Mouse (Mus musculus) embryonic facial prominence, embryonic 10.5 days (tissue): ENCODE results near the gene Cpxm1. TPM values are rescaled to one million over a fixed set of nuclear protein-coding genes. Genes with fewer than 3 reads are reported as not detected.

Experiments
- DNase-seq: peaks from one replicate; pipeline ENCODE4 v3.0.0-alpha.2; 2017; ENCODE audit warnings: low spot score
- H3K27ac ChIP-seq: fragments of 300-500 bp; sonication (generic); replicated peaks from 2 replicates; pipeline ENCODE4 v1.5.1; 2016; ENCODE audit warnings: mild to moderate bottlenecking
- H3K27me3 ChIP-seq: fragments of 300-500 bp; sonication (generic); replicated peaks from 2 replicates; pipeline ENCODE4 v1.6.1; 2016; ENCODE audit warnings: low read depth, mild to moderate bottlenecking; ENCODE audit not compliant: poor library complexity, severe bottlenecking
- H3K36me3 ChIP-seq: fragments of 300-500 bp; sonication (generic); replicated peaks from 2 replicates; pipeline ENCODE4 v1.6.1; 2016; ENCODE audit warnings: mild to moderate bottlenecking, moderate library complexity
- H3K4me1 ChIP-seq: fragments of 300-500 bp; sonication (generic); 2 replicates; pipeline ENCODE4 v1.6.1; 2016
- H3K4me3 ChIP-seq: fragments of 300-500 bp; sonication (generic); 2 replicates; pipeline ENCODE4 v1.5.1; 2016; ENCODE audit warnings: mild to moderate bottlenecking, moderate library complexity
- H3K9me3 ChIP-seq: fragments of 300-500 bp; sonication (generic); 2 replicates; pipeline ENCODE4 v1.6.1; 2016; ENCODE audit warnings: mild to moderate bottlenecking
- WGBS: fragments of 180-500 bp; shearing (Covaris S2); methylation state at CpG from one replicate; pipeline ENCODE4 v1.1.7; 2016; 5-methylcytosine and 5-hydroxymethylcytosine counted together
- polyA plus RNA-seq: library from polyadenylated mRNA; unstranded; fragments of >200 nt; fragmentation: Nextera tagmentation; extraction: Ambion mirVana; gene quantifications from 2 replicates; pipeline ENCODE4 v1.2.1, GENCODE M21; 2016

Gene Cpxm1
- polyA plus RNA-seq, 1 experiment from 2014 or later: 69.7 TPM

DNA sequence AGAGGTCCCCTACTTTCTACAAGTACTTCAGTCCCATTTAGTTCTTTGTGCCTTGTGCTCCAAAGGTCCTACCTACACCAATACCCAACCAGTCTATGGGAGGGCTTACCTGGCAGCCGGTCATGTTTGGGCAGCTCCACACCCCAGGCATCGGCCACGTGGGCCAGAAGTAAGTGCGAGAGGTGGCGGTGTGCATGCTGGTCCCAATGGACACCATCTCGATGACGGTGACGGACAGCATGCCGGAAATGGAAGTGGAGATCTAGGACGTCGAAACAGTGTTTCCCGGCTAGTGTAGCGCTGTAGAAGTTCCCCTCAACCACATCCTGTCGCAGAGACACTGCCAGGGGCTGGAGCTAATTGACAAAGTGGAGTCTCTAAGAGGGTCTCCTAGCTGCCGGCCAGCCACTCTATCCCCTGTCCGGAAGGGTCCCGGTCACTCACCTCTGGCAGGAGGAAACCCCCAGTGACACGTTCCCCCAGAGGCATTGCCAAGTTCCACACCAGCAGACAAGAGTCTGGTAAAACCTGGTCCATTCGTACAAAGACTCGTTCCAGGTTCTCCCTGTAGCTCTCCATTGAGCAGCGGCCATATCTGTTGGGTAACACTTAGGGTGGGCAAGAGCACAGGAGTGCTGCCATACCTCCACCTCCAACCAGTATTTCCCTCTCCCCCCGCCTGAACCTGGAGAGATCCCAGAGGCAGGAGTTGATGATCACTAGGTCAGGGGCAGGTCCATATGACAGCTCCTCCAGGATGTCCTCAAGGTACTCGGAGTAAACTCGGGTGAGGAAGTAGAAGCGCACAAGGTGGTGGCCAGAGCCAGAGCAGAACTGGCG is 24.6 kb upstream of the Cpxm1 start:
- WGBS: 96% methylated on average over 26 of the region's 26 CpGs
- Histone ChIP-seq H3K4me1 (peaks cover 30% of the 10 kb centered on the region), H3K27me3 (no peaks in the 10 kb centered on the region), H3K27ac (no peak overlapping the region), H3K4me3 (0 out of 2 replicates have a peak overlapping the region, but pooled peaks have one; percentile 5), H3K9me3 (no peaks in the 10 kb centered on the region), H3K36me3 (peaks cover 48% of the 10 kb centered on the region)
- no peak for DNase-seq

DNA sequence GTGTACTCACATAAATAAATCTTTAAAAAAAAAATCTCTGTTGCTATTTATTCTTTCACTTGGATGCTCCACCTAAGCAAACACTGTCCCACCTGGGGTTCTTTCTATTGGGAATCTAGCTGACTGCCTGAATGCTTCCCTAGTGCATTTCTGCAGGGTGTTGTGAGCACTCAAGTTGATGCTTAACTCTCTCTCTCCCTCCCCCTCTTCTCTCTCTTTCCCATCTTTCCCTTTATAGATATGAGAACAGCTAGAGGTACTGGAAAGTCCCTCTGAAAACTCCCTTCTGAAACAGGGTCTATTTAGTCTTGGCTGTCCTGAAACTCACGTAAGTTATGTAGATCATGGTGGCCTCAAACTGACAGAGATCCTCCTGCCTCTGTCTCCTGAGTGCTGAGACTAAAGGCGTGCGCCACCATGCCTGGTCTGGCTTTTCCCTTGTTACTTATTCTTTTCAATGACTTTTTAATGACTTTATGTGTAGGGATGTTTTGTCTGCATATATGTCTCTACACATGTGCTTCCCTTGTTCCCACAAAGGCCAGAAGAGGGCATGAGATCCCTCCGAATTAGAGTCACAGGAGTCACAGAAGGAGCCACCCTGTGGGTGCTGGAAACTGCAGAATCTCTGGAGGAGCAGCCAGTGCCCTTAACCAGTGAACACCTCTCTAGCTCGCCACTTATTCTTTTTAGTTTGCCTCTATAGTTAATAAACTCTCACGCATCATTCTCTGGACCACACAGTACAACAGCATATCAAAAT is 16.9 kb upstream of the Cpxm1 start:
- 75% methylated on average over 6 of the region's 6 CpGs for WGBS
- H3K4me1 ChIP-seq: peaks cover 13% of the 10 kb centered on the region
- peaks cover 11% of the 10 kb centered on the region for H3K36me3 ChIP-seq
- H3K27ac ChIP-seq: no peak overlapping the region
- H3K27me3 ChIP-seq: no peaks in the 10 kb centered on the region
- H3K4me3 ChIP-seq: no peak overlapping the region
- no peak for DNase-seq
- H3K9me3 ChIP-seq: no peaks in the 10 kb centered on the region

DNA sequence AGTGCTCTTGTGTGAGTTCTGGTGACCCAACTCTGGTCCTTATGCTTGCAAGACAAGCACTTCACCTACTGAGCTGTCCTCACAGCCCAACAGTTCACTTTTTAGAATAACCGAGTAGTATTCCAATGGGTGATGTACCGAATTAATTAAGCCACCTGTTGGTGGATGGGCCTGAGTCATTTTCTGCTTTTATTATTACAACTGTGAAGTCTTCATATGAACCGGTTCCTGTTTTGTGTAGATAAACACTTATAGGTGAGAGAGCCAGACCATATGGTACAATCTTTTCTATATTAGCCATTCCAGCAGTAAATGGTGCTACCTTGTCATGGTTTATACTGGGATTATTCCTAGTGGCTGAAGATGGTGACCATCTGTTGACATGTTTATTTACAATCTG is 15.4 kb upstream of the Cpxm1 start:
- Histone ChIP-seq H3K27me3 (no peaks in the 10 kb centered on the region), H3K36me3 (no peaks in the 10 kb centered on the region; the same call in 1 of the 2 replicates), H3K4me3 (no peak overlapping the region), H3K4me1 (peaks cover 28% of the 10 kb centered on the region), H3K27ac (no peak overlapping the region), H3K9me3 (no peaks in the 10 kb centered on the region)
- 82% methylated on average over 3 of the region's 3 CpGs for WGBS
- DNase-seq: no peak

- H3K9me3 ChIP-seq: no peaks in the 10 kb centered on the region
- WGBS: 37% methylated on average over 16 of the region's 16 CpGs
- DNase-seq: peak; percentile 91
- H3K4me1 ChIP-seq: peaks cover 37% of the 10 kb centered on the region
- no peak overlapping the region for H3K27ac ChIP-seq
- 0 out of 2 replicates have a peak, but pooled peaks cover 4% of the 10 kb centered on the region for H3K27me3 ChIP-seq
- H3K4me3 ChIP-seq: no peak overlapping the region
- no peaks in the 10 kb centered on the region for H3K36me3 ChIP-seq
Observed at GRCm38 (mm10) chr2:130411558-130412495, 14.5 kb upstream of the Cpxm1 start.

GRCm38 (mm10) chr2:130408194-130408593 is 10.8 kb upstream of the Cpxm1 start:
- Histone ChIP-seq H3K36me3 (no peaks in the 10 kb centered on the region), H3K4me1 (peaks cover 40% of the 10 kb centered on the region), H3K4me3 (no peak overlapping the region), H3K27me3 (0 out of 2 replicates have a peak, but pooled peaks cover 19% of the 10 kb centered on the region), H3K9me3 (no peaks in the 10 kb centered on the region), H3K27ac (peak overlapping the region; percentile 31; the same call in 1 of the 2 replicates)
- WGBS: 11% methylated on average over 6 of the region's 6 CpGs
- DNase-seq: peak; percentile 84

GRCm38 (mm10) chr2:130406178-130406577 is 8.8 kb upstream of the Cpxm1 start, which contains the start of gene Tmem239:
Gene Tmem239, plus strand, starts transcription at chr2:130406478.
- 0 out of 2 replicates have a peak, but pooled peaks cover 19% of the 10 kb centered on the region for H3K27me3 ChIP-seq
- H3K4me1 ChIP-seq: peaks cover 35% of the 10 kb centered on the region
- WGBS: 74% methylated on average over 2 of the region's 2 CpGs
- no peaks in the 10 kb centered on the region for H3K9me3 ChIP-seq
- H3K36me3 ChIP-seq: no peaks in the 10 kb centered on the region
- no peak for DNase-seq
- no peak within 1 kb of the TSS for H3K27ac ChIP-seq
- H3K4me3 ChIP-seq: no peak within 1 kb of the TSS

GRCm38 (mm10) chr2:130404939-130405338 is 7.6 kb upstream of the Cpxm1 start, which contains the start of the genes Gm28372 and 1700020A23Rik:
Gene Gm28372, plus strand, starts transcription at chr2:130405239.
Gene 1700020A23Rik, plus strand, starts transcription at chr2:130405259.
- DNase-seq: no peak
- Histone ChIP-seq H3K36me3 (no peaks in the 10 kb centered on the region), H3K27me3 (0 out of 2 replicates have a peak, but pooled peaks cover 22% of the 10 kb centered on the region), H3K4me1 (peaks cover 42% of the 10 kb centered on the region), H3K27ac (no peak within 1 kb of the TSS), H3K9me3 (no peaks in the 10 kb centered on the region), H3K4me3 (no peak within 1 kb of the TSS)
- WGBS: 93% methylated on average over 1 of the region's 1 CpGs

DNA sequence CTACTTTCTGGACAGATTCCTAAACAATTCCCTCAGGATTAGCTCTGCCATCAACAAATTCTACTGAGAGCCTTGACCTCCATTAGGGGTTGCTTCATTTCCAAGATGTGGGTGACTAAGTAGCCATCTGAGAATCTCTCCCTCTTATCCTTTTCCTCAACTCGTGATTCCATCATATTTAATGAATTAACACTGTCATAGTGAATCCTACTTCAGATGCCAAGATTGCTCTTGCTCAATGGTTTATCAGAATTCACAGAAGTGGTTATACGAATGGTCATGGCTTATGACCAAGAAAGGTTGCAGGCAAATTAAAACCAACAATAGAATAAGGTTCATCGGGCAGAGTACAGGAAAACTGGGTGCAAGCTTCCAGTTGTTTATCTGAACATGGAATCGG is 4.5 kb upstream of the Cpxm1 start:
- no peaks in the 10 kb centered on the region for H3K36me3 ChIP-seq
- no peak overlapping the region for H3K27ac ChIP-seq
- no peak overlapping the region for H3K4me3 ChIP-seq
- WGBS: 83% methylated on average over 4 of the region's 4 CpGs
- peaks cover 30% of the 10 kb centered on the region for H3K4me1 ChIP-seq
- DNase-seq: no peak
- peaks cover 37% of the 10 kb centered on the region for H3K27me3 ChIP-seq
- H3K9me3 ChIP-seq: no peaks in the 10 kb centered on the region

- H3K4me3 ChIP-seq: no peak overlapping the region
- WGBS: 92% methylated on average over 1 of the region's 1 CpGs
- peaks cover 12% of the 10 kb centered on the region for H3K36me3 ChIP-seq
- H3K4me1 ChIP-seq: peaks cover 36% of the 10 kb centered on the region
- H3K27me3 ChIP-seq: peaks cover 28% of the 10 kb centered on the region
- H3K27ac ChIP-seq: no peak overlapping the region
- H3K9me3 ChIP-seq: no peaks in the 10 kb centered on the region
- no peak for DNase-seq
Observed at GRCm38 (mm10) chr2:130400046-130400445, 2.7 kb upstream of the Cpxm1 start.

DNA sequence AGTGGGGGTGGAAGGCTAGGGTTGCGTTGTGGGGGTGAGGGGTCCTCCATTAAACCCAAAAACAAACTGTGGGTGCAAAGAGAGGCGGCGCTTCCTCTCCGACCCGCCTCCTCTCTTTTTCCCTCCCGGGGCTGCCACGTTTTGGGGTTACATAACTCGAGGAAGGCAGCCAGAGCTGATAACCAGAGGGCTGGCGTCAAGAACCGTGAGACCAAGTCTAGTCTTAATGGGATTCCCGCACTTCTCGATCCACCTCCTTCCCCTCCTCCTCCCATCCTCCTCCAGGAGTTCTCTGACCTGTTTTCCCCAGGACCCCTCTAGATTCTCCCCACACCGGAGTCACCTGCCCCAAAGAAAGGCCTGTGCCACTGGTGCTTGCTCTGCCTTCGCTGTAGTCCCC is 717 bp upstream of the Cpxm1 start:
- DNase-seq: no peak
- H3K27ac ChIP-seq: peak overlapping the region; percentile 89
- 12% methylated on average over 14 of the region's 14 CpGs for WGBS

GRCm38 (mm10) chr2:130395696-130396095 is 1.7 kb downstream of the Cpxm1 start:
- no peak overlapping the region for H3K27ac ChIP-seq
- peaks cover 52% of the 10 kb centered on the region for H3K36me3 ChIP-seq
- H3K27me3 ChIP-seq: peaks cover 22% of the 10 kb centered on the region
- no peaks in the 10 kb centered on the region for H3K9me3 ChIP-seq
- no peak for DNase-seq
- 95% methylated on average over 11 of the region's 11 CpGs for WGBS
- no peak overlapping the region for H3K4me3 ChIP-seq
- H3K4me1 ChIP-seq: peaks cover 28% of the 10 kb centered on the region

More for the DNA sequence above, 717 bp upstream of the Cpxm1 start:
- Histone ChIP-seq H3K9me3 (no peaks in the 10 kb centered on the region), H3K4me1 (peaks cover 36% of the 10 kb centered on the region), H3K36me3 (peaks cover 31% of the 10 kb centered on the region), H3K27me3 (peaks cover 22% of the 10 kb centered on the region), H3K4me3 (peak overlapping the region; percentile 69)
